Mouse (Mus musculus) cerebellum, adult 11-12 months (tissue): Measurements from ENCODE around the gene Slc16a6.

Source experiments
- DNase-seq: peaks from one replicate; pipeline ENCODE4 v3.0.0; 2022

Slc16a6 gene

GRCm38 (mm10) chr11:109443468-109444263 lies 29.7 kb downstream of the Slc16a6 start:
- DNase-seq = no peak

- no peak for DNase-seq
Measured at GRCm38 (mm10) chr11:109442166-109442730, 31.1 kb downstream of the Slc16a6 start.

- DNase-seq = no peak
Measured at GRCm38 (mm10) chr11:109441119-109441518, 32.3 kb downstream of the Slc16a6 start.

GRCm38 (mm10) chr11:109440641-109441040 lies 32.8 kb downstream of the Slc16a6 start:
- no peak for DNase-seq

GRCm38 (mm10) chr11:109439829-109440340 lies 33.5 kb downstream of the Slc16a6 start:
- peak; percentile 66 for DNase-seq

- DNase-seq = no peak
Measured at GRCm38 (mm10) chr11:109439209-109439608, 34.2 kb downstream of the Slc16a6 start.

GRCm38 (mm10) chr11:109436889-109437288 lies 36.5 kb downstream of the Slc16a6 start:
- no peak for DNase-seq

GRCm38 (mm10) chr11:109434233-109434798 lies 39.1 kb downstream of the Slc16a6 start:
- DNase-seq = no peak

GRCm38 (mm10) chr11:109427353-109427752 lies 46.0 kb downstream of the Slc16a6 start:
- no peak for DNase-seq

- DNase-seq = no peak
Measured at GRCm38 (mm10) chr11:109426272-109426586, 47.2 kb downstream of the Slc16a6 start.

GRCm38 (mm10) chr11:109425392-109426271 lies 47.8 kb downstream of the Slc16a6 start, which contains the start of gene Amz2:
Gene Amz2, plus strand, starts transcription at chr11:109425946.
- DNase-seq = peak; percentile 99

- DNase-seq = no peak
Measured at GRCm38 (mm10) chr11:109423294-109423693, 50.1 kb downstream of the Slc16a6 start.

GRCm38 (mm10) chr11:109422263-109422662 lies 51.1 kb downstream of the Slc16a6 start:
- no peak for DNase-seq

- no peak for DNase-seq
Measured at GRCm38 (mm10) chr11:109421205-109421604, 52.2 kb downstream of the Slc16a6 start.

GRCm38 (mm10) chr11:109420567-109420962 lies 52.8 kb downstream of the Slc16a6 start:
- DNase-seq = no peak

- DNase-seq = no peak
Measured at GRCm38 (mm10) chr11:109419961-109420566, 53.3 kb downstream of the Slc16a6 start.

GRCm38 (mm10) chr11:109419461-109419860 lies 53.9 kb downstream of the Slc16a6 start:
- no peak for DNase-seq

- DNase-seq = no peak
Measured at GRCm38 (mm10) chr11:109417472-109418040, 55.8 kb downstream of the Slc16a6 start.

GRCm38 (mm10) chr11:109416709-109417420 lies 56.5 kb downstream of the Slc16a6 start:
- no peak for DNase-seq

- DNase-seq = no peak
Measured at GRCm38 (mm10) chr11:109414802-109415201, 58.6 kb downstream of the Slc16a6 start.

GRCm38 (mm10) chr11:109413617-109414016 lies 59.8 kb downstream of the Slc16a6 start, which contains the start of gene 9930022D16Rik:
Gene 9930022D16Rik, plus strand, starts transcription at chr11:109413917.
- DNase-seq = no peak
